Mouse (Mus musculus) lung, embryonic 16.5 days (tissue): ENCODE measurements around the gene Necap2. TPM values are rescaled to one million over a fixed set of nuclear protein-coding genes. Genes with fewer than 3 reads are reported as not detected.

Source experiments
- ATAC-seq: fragments of 200-750 bp; cut with Nextera tagmentation; 2 replicates; pipeline ENCODE4 v1.8.0; 2017; ENCODE audit warnings: low read depth, mild to moderate bottlenecking, moderate library complexity
- H3K27ac ChIP-seq: fragments of 300-500 bp; sonication (generic); 2 replicates; pipeline ENCODE4 v1.5.1; 2014; ENCODE audit warnings: mild to moderate bottlenecking, control low read depth, low read length
- H3K27me3 ChIP-seq: fragments of 300-500 bp; sonication (generic); 2 replicates; pipeline ENCODE4 v1.6.1; 2014; ENCODE audit warnings: low read depth, low read length, mixed read lengths; ENCODE audit not compliant: control insufficient read depth, insufficient read depth
- H3K36me3 ChIP-seq: fragments of 300-500 bp; sonication (generic); 2 replicates; pipeline ENCODE4 v1.6.1; 2014; ENCODE audit warnings: low read length; ENCODE audit not compliant: control insufficient read depth, insufficient read depth
- H3K4me1 ChIP-seq: fragments of 300-500 bp; sonication (generic); replicated peaks from 2 replicates; pipeline ENCODE4 v1.6.1; 2014; ENCODE audit warnings: low read length, mixed read lengths; ENCODE audit not compliant: control insufficient read depth, insufficient read depth
- H3K4me2 ChIP-seq: fragments of 300-500 bp; sonication (generic); 2 replicates; pipeline ENCODE4 v1.6.1; 2014; ENCODE audit warnings: low read depth, low read length, control low read depth
- H3K4me3 ChIP-seq: fragments of 300-500 bp; sonication (generic); 2 replicates; pipeline ENCODE4 v1.5.1; 2014; ENCODE audit warnings: mild to moderate bottlenecking, low read length, control low read depth
- H3K9ac ChIP-seq: fragments of 300-500 bp; sonication (generic); 2 replicates; pipeline ENCODE4 v1.6.1; 2014; ENCODE audit warnings: low read length, control low read depth
- H3K9me3 ChIP-seq: fragments of 300-500 bp; sonication (generic); 2 replicates; pipeline ENCODE4 v1.6.1; 2016; ENCODE audit warnings: low read length; ENCODE audit not compliant: control insufficient read depth
- WGBS: fragments of 180-500 bp; shearing (Covaris S2); extraction: QIAGEN DNeasy Blood & Tissue Kit; methylation state at CpG from one replicate; pipeline ENCODE4 v1.1.7; 2014; 5-methylcytosine and 5-hydroxymethylcytosine counted together
- polyA plus RNA-seq: library from polyadenylated mRNA; unstranded; fragments of >200 nt; fragmentation: Nextera tagmentation; extraction: Ambion mirVana; gene quantifications from 2 replicates; pipeline ENCODE4 v1.2.1, GENCODE M21; 2015

Necap2 gene
- 108 and 116 TPM in 2 replicates for polyA plus RNA-seq

- under 1% methylated on average over 64 of the region's 67 CpGs for WGBS
- Histone ChIP-seq H3K9ac (peak within 1 kb of the TSS; percentile 95), H3K4me3 (peak within 1 kb of the TSS; percentile 99), H3K9me3 (no peaks in the 10 kb centered on the region), H3K27me3 (no peaks in the 10 kb centered on the region), H3K27ac (peak within 1 kb of the TSS; percentile 71), H3K36me3 (no peaks in the 10 kb centered on the region), H3K4me2 (peak within 1 kb of the TSS; percentile 95), H3K4me1 (peaks cover 21% of the 10 kb centered on the region)
- peak; percentile 93 for ATAC-seq
These were observed at the start of gene Necap2 for GRCm38 (mm10) chr4:141077681-141078509. Gene Necap2, minus strand, starts transcription at chr4:141078357.

- Histone ChIP-seq H3K4me3 (no peak overlapping the region), H3K36me3 (peaks cover 4% of the 10 kb centered on the region), H3K27me3 (no peaks in the 10 kb centered on the region), H3K4me1 (peaks cover 14% of the 10 kb centered on the region; the same call in 1 of the 2 replicates), H3K9ac (no peak overlapping the region), H3K4me2 (no peak overlapping the region), H3K27ac (no peak overlapping the region), H3K9me3 (no peaks in the 10 kb centered on the region)
- WGBS = 15% methylated on average over 1 of the region's 1 CpGs
- ATAC-seq = no peak
These were observed 44.9 kb upstream of the Necap2 start for GRCm38 (mm10) chr4:141123065-141123464.

- Histone ChIP-seq H3K36me3 (peaks cover 5% of the 10 kb centered on the region), H3K4me2 (no peak overlapping the region), H3K9me3 (no peaks in the 10 kb centered on the region), H3K27me3 (no peaks in the 10 kb centered on the region), H3K9ac (no peak overlapping the region), H3K4me3 (no peak overlapping the region), H3K27ac (no peak overlapping the region), H3K4me1 (peaks cover 14% of the 10 kb centered on the region; the same call in 1 of the 2 replicates)
- 65% methylated on average over 7 of the region's 7 CpGs for WGBS
- ATAC-seq = no peak
These were observed 44.5 kb upstream of the Necap2 start for GRCm38 (mm10) chr4:141122663-141123062.

GRCm38 (mm10) chr4:141120700-141121099 lies 42.5 kb upstream of the Necap2 start:
- ATAC-seq = peak; percentile 57; the same call in 1 of the 2 replicates
- Histone ChIP-seq H3K4me3 (no peak overlapping the region), H3K9ac (no peak overlapping the region), H3K4me1 (peaks cover 11% of the 10 kb centered on the region; the same call in 1 of the 2 replicates), H3K9me3 (no peaks in the 10 kb centered on the region), H3K36me3 (peaks cover 20% of the 10 kb centered on the region), H3K4me2 (no peak overlapping the region), H3K27me3 (no peaks in the 10 kb centered on the region), H3K27ac (no peak overlapping the region)
- 20% methylated on average over 11 of the region's 11 CpGs for WGBS

- no peak overlapping the region for H3K27ac ChIP-seq
- H3K4me3 ChIP-seq = no peak overlapping the region
- no peaks in the 10 kb centered on the region for H3K27me3 ChIP-seq
- no peak for ATAC-seq
- H3K4me1 ChIP-seq = peaks cover 18% of the 10 kb centered on the region
- peaks cover 25% of the 10 kb centered on the region for H3K36me3 ChIP-seq
- WGBS = 59% methylated on average over 4 of the region's 4 CpGs
- no peaks in the 10 kb centered on the region for H3K9me3 ChIP-seq
- no peak overlapping the region for H3K9ac ChIP-seq
- H3K4me2 ChIP-seq = no peak overlapping the region
These were observed 40.5 kb upstream of the Necap2 start for GRCm38 (mm10) chr4:141118691-141119090.

GRCm38 (mm10) chr4:141115398-141115797 lies 37.2 kb upstream of the Necap2 start:
- Histone ChIP-seq H3K27me3 (no peaks in the 10 kb centered on the region), H3K4me1 (peaks cover 9% of the 10 kb centered on the region), H3K9me3 (no peaks in the 10 kb centered on the region), H3K36me3 (peaks cover 42% of the 10 kb centered on the region), H3K4me2 (no peak overlapping the region), H3K9ac (no peak overlapping the region), H3K27ac (peak overlapping the region; percentile 7; the same call in 1 of the 2 replicates), H3K4me3 (no peak overlapping the region)
- WGBS = 81% methylated on average over 8 of the region's 8 CpGs
- no peak for ATAC-seq

- peak; percentile 64 for ATAC-seq
- H3K4me2 ChIP-seq = no peak overlapping the region
- no peak overlapping the region for H3K4me3 ChIP-seq
- 52% methylated on average over 6 of the region's 6 CpGs for WGBS
- H3K9me3 ChIP-seq = no peaks in the 10 kb centered on the region
- H3K9ac ChIP-seq = peak overlapping the region; percentile 39
- H3K27me3 ChIP-seq = no peaks in the 10 kb centered on the region
- peaks cover 42% of the 10 kb centered on the region for H3K36me3 ChIP-seq
- peaks cover 9% of the 10 kb centered on the region for H3K4me1 ChIP-seq
- H3K27ac ChIP-seq = peak overlapping the region; percentile 95
These were observed 36.4 kb upstream of the Necap2 start for GRCm38 (mm10) chr4:141114521-141114981.

- Histone ChIP-seq H3K27me3 (no peaks in the 10 kb centered on the region), H3K4me2 (no peak overlapping the region), H3K36me3 (peaks cover 42% of the 10 kb centered on the region), H3K27ac (peak overlapping the region; percentile 95), H3K9ac (peak overlapping the region; percentile 39), H3K4me1 (peaks cover 9% of the 10 kb centered on the region), H3K4me3 (no peak overlapping the region), H3K9me3 (no peaks in the 10 kb centered on the region)
- WGBS = 44% methylated on average over 7 of the region's 7 CpGs
- peak; percentile 82 for ATAC-seq
These were observed 35.7 kb upstream of the Necap2 start for GRCm38 (mm10) chr4:141113831-141114230.

GRCm38 (mm10) chr4:141108196-141108732 lies 30.1 kb upstream of the Necap2 start:
- WGBS = 11% methylated on average over 10 of the region's 10 CpGs
- ATAC-seq = no peak
- Histone ChIP-seq H3K4me3 (no peak overlapping the region), H3K4me1 (peaks cover 2% of the 10 kb centered on the region; the same call in 1 of the 2 replicates), H3K27ac (no peak overlapping the region), H3K27me3 (no peaks in the 10 kb centered on the region), H3K4me2 (no peak overlapping the region), H3K9me3 (no peaks in the 10 kb centered on the region), H3K9ac (no peak overlapping the region), H3K36me3 (peaks cover 17% of the 10 kb centered on the region; the same call in 1 of the 2 replicates)
